Mouse (Mus musculus): Measurements from ENCODE around the gene Ppig.

- TF ChIP-seq POLR2A (IDR thresholded peaks at IDR 0.05; ENCODE audit: low read depth, low read length) (no peak), CTCF (IDR thresholded peaks at IDR 0.05; ENCODE audit: extremely low read depth, insufficient read length, insufficient replicate concordance, low read depth, low read length) (no peak)
These were observed 47.1 kb upstream of the Ppig start for GRCm38 (mm10) chr2:69675266-69675665.

Data from small intestine, adult 2 months (tissue).